Mouse (Mus musculus) hindbrain, embryonic 12.5 days (tissue): ENCODE results near the gene Tmem201. TPM values are rescaled to one million over a fixed set of nuclear protein-coding genes. Genes with fewer than 3 reads are reported as not detected.

Experiments
- ATAC-seq: fragments of 200-750 bp; cut with Nextera tagmentation; 2 replicates; pipeline ENCODE4 v1.8.0; 2017; ENCODE audit warnings: moderate TSS enrichment; ENCODE audit not compliant: low FRiP score
- H3K27ac ChIP-seq: fragments of 300-500 bp; sonication (generic); 2 replicates; pipeline ENCODE4 v1.5.1; 2016; ENCODE audit warnings: mild to moderate bottlenecking
- H3K27me3 ChIP-seq: fragments of 300-500 bp; sonication (generic); 2 replicates; pipeline ENCODE4 v1.6.1; 2016; ENCODE audit warnings: mild to moderate bottlenecking
- H3K36me3 ChIP-seq: fragments of 300-500 bp; sonication (generic); 2 replicates; pipeline ENCODE4 v1.6.1; 2016; ENCODE audit warnings: mild to moderate bottlenecking
- H3K4me1 ChIP-seq: fragments of 300-500 bp; sonication (generic); 2 replicates; pipeline ENCODE4 v1.6.1; 2016
- H3K4me2 ChIP-seq: fragments of 300-500 bp; sonication (generic); replicated peaks from 2 replicates; pipeline ENCODE4 v1.6.1; 2016; ENCODE audit warnings: mild to moderate bottlenecking
- H3K4me3 ChIP-seq: fragments of 300-500 bp; sonication (generic); 2 replicates; pipeline ENCODE4 v1.5.1; 2016; ENCODE audit warnings: mild to moderate bottlenecking
- H3K9ac ChIP-seq: fragments of 300-500 bp; sonication (generic); 2 replicates; pipeline ENCODE4 v1.6.1; 2016; ENCODE audit warnings: mild to moderate bottlenecking, moderate library complexity
- H3K9me3 ChIP-seq: fragments of 300-500 bp; sonication (generic); replicated peaks from 2 replicates; pipeline ENCODE4 v1.6.1; 2016; ENCODE audit warnings: mild to moderate bottlenecking
- WGBS: fragments of 180-500 bp; shearing (Covaris S2); methylation state at CpG from one replicate; pipeline ENCODE4 v1.1.7; 2016; 5-methylcytosine and 5-hydroxymethylcytosine counted together
- polyA plus RNA-seq: library from polyadenylated mRNA; unstranded; fragments of >200 nt; fragmentation: Nextera tagmentation; extraction: Ambion mirVana; gene quantifications from 2 replicates; pipeline ENCODE4 v1.2.1, GENCODE M21; 2016

Tmem201 gene
- polyA plus RNA-seq, 1 experiment from 2014 or later = 39.6 TPM

GRCm38 (mm10) chr4:149710510-149710909 is 27.3 kb downstream of the Tmem201 start:
- H3K9ac ChIP-seq = no peak overlapping the region
- H3K4me2 ChIP-seq = no peak overlapping the region
- H3K4me1 ChIP-seq = peaks cover 7% of the 10 kb centered on the region
- H3K9me3 ChIP-seq = no peaks in the 10 kb centered on the region
- WGBS = 16% methylated on average over 5 of the region's 5 CpGs
- H3K36me3 ChIP-seq = peaks cover 10% of the 10 kb centered on the region
- no peak overlapping the region for H3K27ac ChIP-seq
- no peak overlapping the region for H3K4me3 ChIP-seq
- H3K27me3 ChIP-seq = no peaks in the 10 kb centered on the region
- peak; percentile 32; the same call in 1 of the 2 replicates for ATAC-seq

DNA sequence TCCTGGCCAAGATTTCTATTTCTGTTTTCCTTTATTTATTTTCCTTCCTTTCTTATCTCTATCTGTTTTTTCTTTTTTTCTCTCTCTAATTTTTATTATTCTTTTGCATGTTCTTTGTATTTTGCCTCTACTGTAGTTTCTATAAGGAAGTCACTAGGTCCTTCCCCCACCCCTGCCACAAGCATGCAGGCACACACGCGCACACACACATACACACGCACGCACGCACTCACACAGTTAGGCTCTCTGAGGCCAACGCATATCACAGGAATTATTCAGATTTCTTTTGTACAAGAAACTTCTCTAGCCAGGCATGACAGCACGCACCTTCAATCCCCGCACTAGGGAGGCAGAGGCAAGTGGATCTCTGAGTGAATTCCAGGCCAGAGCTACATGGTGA is 31.9 kb downstream of the Tmem201 start:
- Histone ChIP-seq H3K4me1 (no peaks in the 10 kb centered on the region), H3K4me2 (no peak overlapping the region), H3K4me3 (no peak overlapping the region), H3K27ac (no peak overlapping the region), H3K9me3 (no peaks in the 10 kb centered on the region), H3K36me3 (no peaks in the 10 kb centered on the region), H3K27me3 (no peaks in the 10 kb centered on the region), H3K9ac (no peak overlapping the region)
- ATAC-seq = no peak
- 92% methylated on average over 8 of the region's 8 CpGs for WGBS

GRCm38 (mm10) chr4:149705298-149705697 is 32.5 kb downstream of the Tmem201 start:
- no peak overlapping the region for H3K27ac ChIP-seq
- no peak overlapping the region for H3K9ac ChIP-seq
- H3K4me3 ChIP-seq = no peak overlapping the region
- no peaks in the 10 kb centered on the region for H3K4me1 ChIP-seq
- WGBS = 81% methylated on average over 7 of the region's 7 CpGs
- no peaks in the 10 kb centered on the region for H3K36me3 ChIP-seq
- no peaks in the 10 kb centered on the region for H3K9me3 ChIP-seq
- H3K4me2 ChIP-seq = no peak overlapping the region
- ATAC-seq = no peak
- H3K27me3 ChIP-seq = 0 out of 2 replicates have a peak, but pooled peaks cover under 1% of the 10 kb centered on the region

DNA sequence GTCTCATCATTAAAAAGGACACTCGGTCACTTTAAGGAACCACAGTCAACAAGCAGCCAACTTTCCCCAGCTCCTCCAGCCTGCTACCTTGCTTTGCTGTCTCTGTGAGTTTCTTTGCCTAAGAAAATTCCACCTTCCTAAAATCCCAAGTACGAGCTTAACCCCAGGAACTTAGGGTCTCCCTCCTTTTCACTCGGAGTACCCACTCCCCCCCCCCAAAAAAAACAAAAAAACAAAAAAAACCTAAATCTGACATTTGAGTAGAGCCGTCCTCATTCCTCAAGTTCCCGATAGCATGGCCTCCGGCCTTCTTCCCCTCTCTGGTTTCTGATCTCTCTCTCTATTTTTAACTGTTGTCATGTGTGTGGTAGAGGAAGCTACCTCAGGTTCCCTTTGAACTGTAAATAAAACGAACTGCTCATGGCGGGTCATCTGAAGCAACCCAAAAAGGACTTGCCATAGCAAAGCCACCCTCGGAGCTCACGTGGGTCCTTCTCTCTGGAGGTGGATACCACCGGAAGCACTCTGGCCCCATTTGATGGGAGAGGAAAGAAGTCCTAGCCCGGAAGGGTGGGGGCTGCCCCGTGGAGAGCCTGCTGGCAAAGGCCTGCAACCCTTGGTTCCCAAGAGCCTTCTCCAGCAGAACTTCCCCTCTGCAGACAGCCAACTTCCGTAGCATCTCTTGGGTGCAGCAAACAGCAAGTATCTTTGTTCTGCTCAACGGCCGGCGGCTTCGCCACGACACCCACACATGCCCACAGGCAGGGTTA is 35.4 kb downstream of the Tmem201 start, which contains the start of gene Pik3cd:
Gene Pik3cd, minus strand, starts transcription at position 362 of the 770 bp plus-strand sequence.
- no peak within 1 kb of the TSS for H3K4me2 ChIP-seq
- H3K36me3 ChIP-seq = no peaks in the 10 kb centered on the region
- H3K9ac ChIP-seq = no peak within 1 kb of the TSS
- H3K27ac ChIP-seq = no peak within 1 kb of the TSS
- no peaks in the 10 kb centered on the region for H3K9me3 ChIP-seq
- H3K27me3 ChIP-seq = peaks cover 22% of the 10 kb centered on the region
- no peak for ATAC-seq
- peaks cover 8% of the 10 kb centered on the region; the same call in 1 of the 2 replicates for H3K4me1 ChIP-seq
- H3K4me3 ChIP-seq = no peak within 1 kb of the TSS
- WGBS = 68% methylated on average over 19 of the region's 19 CpGs

- Histone ChIP-seq H3K4me1 (peaks cover 8% of the 10 kb centered on the region; the same call in 1 of the 2 replicates), H3K27me3 (peaks cover 30% of the 10 kb centered on the region), H3K4me3 (no peak overlapping the region), H3K4me2 (no peak overlapping the region), H3K9me3 (no peaks in the 10 kb centered on the region), H3K27ac (no peak overlapping the region), H3K9ac (no peak overlapping the region), H3K36me3 (no peaks in the 10 kb centered on the region)
- no peak for ATAC-seq
- WGBS = 60% methylated on average over 18 of the region's 18 CpGs
Measured at GRCm38 (mm10) chr4:149701426-149702209, 36.2 kb downstream of the Tmem201 start.

DNA sequence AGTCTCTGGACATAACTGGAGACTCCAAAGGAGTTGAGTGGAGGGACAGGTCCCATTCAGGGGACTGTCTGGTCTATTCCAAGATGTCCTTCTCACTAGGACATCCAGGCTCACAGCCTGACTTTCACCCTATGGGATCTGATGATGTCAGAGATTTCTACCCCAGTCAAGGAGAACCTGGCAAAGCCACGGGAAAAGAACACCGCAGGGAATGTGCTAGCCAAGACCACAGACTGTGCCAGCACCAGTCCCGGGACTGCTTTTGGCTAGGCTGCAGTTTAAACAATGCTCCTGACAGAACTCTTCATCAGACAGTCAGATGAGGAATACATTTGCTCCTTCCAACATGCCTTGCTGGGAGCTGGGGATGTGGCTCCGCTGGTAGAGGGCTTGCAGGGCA is 37.9 kb downstream of the Tmem201 start:
- Histone ChIP-seq H3K36me3 (no peaks in the 10 kb centered on the region), H3K9me3 (no peaks in the 10 kb centered on the region), H3K4me3 (no peak overlapping the region), H3K9ac (no peak overlapping the region), H3K27ac (no peak overlapping the region), H3K27me3 (peaks cover 34% of the 10 kb centered on the region), H3K4me2 (no peak overlapping the region), H3K4me1 (peaks cover 8% of the 10 kb centered on the region; the same call in 1 of the 2 replicates)
- 73% methylated on average over 4 of the region's 4 CpGs for WGBS
- no peak for ATAC-seq

DNA sequence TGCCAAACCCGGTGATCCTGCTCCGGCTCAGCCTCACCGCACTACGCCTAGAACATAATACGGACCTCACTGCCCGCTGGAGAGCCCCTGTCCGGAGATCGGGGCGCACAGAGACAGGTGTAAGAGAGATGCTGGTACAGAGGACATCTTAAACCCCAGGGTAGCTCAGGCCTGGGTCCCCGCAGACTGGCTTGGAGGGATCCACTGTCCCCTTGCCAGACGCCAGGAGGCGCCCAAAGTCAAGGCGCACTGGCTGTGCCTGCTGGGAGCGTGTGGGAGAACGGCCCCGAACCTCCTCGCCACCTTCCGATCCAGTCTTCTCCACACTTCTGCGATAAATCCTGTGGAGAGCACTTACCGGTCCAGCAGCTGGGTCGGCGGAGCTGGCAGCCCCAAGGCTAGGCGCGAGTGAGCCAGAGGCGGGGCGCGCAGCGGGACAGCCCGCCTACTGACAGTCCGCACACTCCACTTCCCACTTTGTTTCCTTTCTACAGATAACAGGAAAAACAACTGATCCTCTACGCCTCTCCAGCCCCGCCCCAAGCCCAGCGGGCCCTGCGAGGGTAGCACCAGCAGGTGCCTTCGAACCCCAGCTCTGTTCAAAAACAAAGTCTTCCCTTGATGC is 39.5 kb downstream of the Tmem201 start:
- Histone ChIP-seq H3K9ac (peak overlapping the region; percentile 54), H3K4me2 (peak overlapping the region; percentile 67), H3K9me3 (no peaks in the 10 kb centered on the region), H3K4me3 (peak overlapping the region; percentile 39), H3K36me3 (no peaks in the 10 kb centered on the region), H3K27ac (no peak overlapping the region), H3K27me3 (peaks cover 34% of the 10 kb centered on the region), H3K4me1 (peaks cover 8% of the 10 kb centered on the region; the same call in 1 of the 2 replicates)
- peak; percentile 77 for ATAC-seq
- WGBS = 2% methylated on average over 35 of the region's 35 CpGs

DNA sequence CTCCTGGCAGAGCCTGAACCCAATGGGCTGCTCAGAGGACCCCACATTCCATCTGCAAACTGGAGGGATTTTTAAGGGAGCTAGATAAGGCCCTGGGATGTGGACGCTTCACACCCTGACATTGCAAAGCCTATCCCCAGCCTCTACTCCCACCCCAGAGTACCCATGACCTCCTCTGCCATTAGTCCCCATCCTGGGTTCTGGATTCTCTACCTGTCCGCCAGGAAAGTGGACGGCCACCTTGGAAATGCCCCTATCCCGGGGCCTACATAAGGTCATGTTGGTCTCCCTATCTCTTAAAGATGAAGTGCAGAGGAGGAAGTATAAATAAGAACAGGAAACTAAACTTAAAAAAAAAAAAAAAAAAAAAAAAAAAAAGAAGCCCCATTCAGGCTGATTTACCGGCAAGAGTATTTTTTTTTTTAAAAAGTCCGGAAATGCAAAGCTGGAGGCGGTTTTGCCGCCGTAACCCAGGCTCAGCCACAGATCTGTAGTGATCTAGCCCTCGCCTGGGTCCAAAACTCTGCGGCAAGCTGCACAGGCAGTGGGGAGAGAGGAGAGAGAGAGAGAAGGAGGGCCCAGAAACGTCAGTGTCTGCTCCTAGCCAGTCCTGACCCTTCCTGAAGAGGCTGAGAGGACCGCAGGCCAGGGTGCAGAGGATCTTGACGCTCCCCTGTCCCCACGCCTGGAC is 40.2 kb downstream of the Tmem201 start:
- peak overlapping the region; percentile 67 for H3K4me2 ChIP-seq
- no peaks in the 10 kb centered on the region for H3K36me3 ChIP-seq
- no peak for ATAC-seq
- peaks cover 34% of the 10 kb centered on the region for H3K27me3 ChIP-seq
- peak overlapping the region; percentile 54 for H3K9ac ChIP-seq
- no peaks in the 10 kb centered on the region for H3K9me3 ChIP-seq
- H3K4me1 ChIP-seq = peaks cover 8% of the 10 kb centered on the region; the same call in 1 of the 2 replicates
- 13% methylated on average over 15 of the region's 15 CpGs for WGBS
- peak overlapping the region; percentile 39 for H3K4me3 ChIP-seq
- no peak overlapping the region for H3K27ac ChIP-seq

- no peak overlapping the region for H3K4me2 ChIP-seq
- H3K4me3 ChIP-seq = no peak overlapping the region
- no peak for ATAC-seq
- no peak overlapping the region for H3K9ac ChIP-seq
- peaks cover 34% of the 10 kb centered on the region for H3K27me3 ChIP-seq
- H3K4me1 ChIP-seq = peaks cover 8% of the 10 kb centered on the region; the same call in 1 of the 2 replicates
- H3K9me3 ChIP-seq = no peaks in the 10 kb centered on the region
- no peak overlapping the region for H3K27ac ChIP-seq
- H3K36me3 ChIP-seq = no peaks in the 10 kb centered on the region
- 36% methylated on average over 16 of the region's 16 CpGs for WGBS
Measured at GRCm38 (mm10) chr4:149696189-149696971, 41.5 kb downstream of the Tmem201 start.

GRCm38 (mm10) chr4:149691368-149691767 is 46.5 kb downstream of the Tmem201 start:
- Histone ChIP-seq H3K27me3 (0 out of 2 replicates have a peak, but pooled peaks cover 2% of the 10 kb centered on the region), H3K27ac (no peak overlapping the region), H3K9me3 (no peaks in the 10 kb centered on the region), H3K36me3 (no peaks in the 10 kb centered on the region), H3K4me2 (no peak overlapping the region), H3K4me1 (peaks cover 8% of the 10 kb centered on the region; the same call in 1 of the 2 replicates), H3K4me3 (no peak overlapping the region), H3K9ac (no peak overlapping the region)
- WGBS = 66% methylated on average over 8 of the region's 8 CpGs
- no peak for ATAC-seq

- no peak overlapping the region for H3K27ac ChIP-seq
- H3K36me3 ChIP-seq = no peaks in the 10 kb centered on the region
- H3K4me2 ChIP-seq = no peak overlapping the region
- no peak for ATAC-seq
- no peaks in the 10 kb centered on the region for H3K27me3 ChIP-seq
- H3K4me3 ChIP-seq = no peak overlapping the region
- no peaks in the 10 kb centered on the region for H3K9me3 ChIP-seq
- peaks cover 8% of the 10 kb centered on the region; the same call in 1 of the 2 replicates for H3K4me1 ChIP-seq
- WGBS = 94% methylated on average over 8 of the region's 8 CpGs
- no peak overlapping the region for H3K9ac ChIP-seq
Measured at GRCm38 (mm10) chr4:149690828-149691280, 47.0 kb downstream of the Tmem201 start.
